Mouse (Mus musculus) liver, embryonic 15.5 days (tissue): ENCODE measurements around the gene Pnpo. TPM values are rescaled to one million over a fixed set of nuclear protein-coding genes. Genes with fewer than 3 reads are reported as not detected.
A peak's percentile ranks its signal among the peaks of the same experiment; 100 is the strongest.

ENCODE experiments used
- ATAC-seq: fragments of 200-750 bp; cut with Nextera tagmentation; 2 replicates; pipeline ENCODE4 v1.8.0; 2017; ENCODE audit warnings: moderate number of reproducible peaks, mild to moderate bottlenecking, moderate library complexity; ENCODE audit not compliant: insufficient read depth
- H3K27ac ChIP-seq: fragments of 300-500 bp; sonication (generic); replicated peaks from 2 replicates; pipeline ENCODE4 v1.5.1; 2015; ENCODE audit warnings: mild to moderate bottlenecking, inconsistent platforms
- H3K27me3 ChIP-seq: fragments of 300-500 bp; sonication (generic); 2 replicates; pipeline ENCODE4 v1.6.1; 2015; ENCODE audit warnings: mild to moderate bottlenecking, inconsistent platforms
- H3K36me3 ChIP-seq: fragments of 300-500 bp; sonication (generic); replicated peaks from 2 replicates; pipeline ENCODE4 v1.6.1; 2015; ENCODE audit warnings: moderate library complexity, mild to moderate bottlenecking, inconsistent platforms
- H3K4me1 ChIP-seq: fragments of 300-500 bp; sonication (generic); replicated peaks from 2 replicates; pipeline ENCODE4 v1.6.1; 2015; ENCODE audit warnings: inconsistent platforms
- H3K4me2 ChIP-seq: fragments of 300-500 bp; sonication (generic); 2 replicates; pipeline ENCODE4 v1.6.1; 2015; ENCODE audit warnings: moderate library complexity, mild to moderate bottlenecking, inconsistent platforms
- H3K4me3 ChIP-seq: fragments of 300-500 bp; sonication (generic); replicated peaks from 2 replicates; pipeline ENCODE4 v1.5.1; 2015; ENCODE audit warnings: mild to moderate bottlenecking, inconsistent platforms
- H3K9ac ChIP-seq: fragments of 300-500 bp; sonication (generic); 2 replicates; pipeline ENCODE4 v1.6.1; 2015; ENCODE audit warnings: moderate library complexity, mild to moderate bottlenecking, inconsistent platforms
- H3K9me3 ChIP-seq: fragments of 300-500 bp; sonication (generic); replicated peaks from 2 replicates; pipeline ENCODE4 v1.6.1; 2016; ENCODE audit warnings: inconsistent platforms
- WGBS: fragments of 180-500 bp; shearing (Covaris S2); methylation state at CpG from one replicate; pipeline ENCODE4 v1.1.7; 2015; ENCODE audit warnings: mixed read lengths; ENCODE audit not compliant: insufficient replicate concordance; 5-methylcytosine and 5-hydroxymethylcytosine counted together
- polyA plus RNA-seq: library from polyadenylated mRNA; unstranded; fragments of >200 nt; fragmentation: Nextera tagmentation; extraction: Ambion mirVana; gene quantifications from 2 replicates; pipeline ENCODE4 v1.2.1, GENCODE M21; 2015

Gene Pnpo
- polyA plus RNA-seq, 1 experiment from 2014 or later, result 719 TPM

DNA sequence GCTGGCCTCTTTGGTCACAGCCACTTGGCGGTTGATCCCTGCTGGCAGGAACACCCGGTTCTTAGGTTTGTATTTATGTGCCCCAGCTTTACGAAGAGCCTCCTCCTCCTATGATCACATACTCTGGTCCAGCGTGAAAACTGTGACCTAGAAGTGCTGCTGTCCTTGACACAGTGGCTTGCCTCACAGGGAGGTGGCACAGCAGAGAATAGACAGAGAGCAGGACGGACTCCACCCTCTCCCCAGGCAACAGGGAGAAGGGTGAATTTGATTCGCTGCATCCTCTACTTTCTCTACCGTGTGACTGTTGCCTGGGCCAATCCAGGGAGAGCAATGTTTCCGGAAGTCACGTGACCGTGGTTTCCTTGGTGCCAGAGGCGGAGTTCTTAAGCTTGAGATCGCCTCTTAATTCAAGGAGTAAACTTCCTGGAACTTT, 8.8 kb downstream of the Pnpo start:
- Histone ChIP-seq H3K4me1 (peaks cover 97% of the 10 kb centered on the region), H3K27me3 (no peaks in the 10 kb centered on the region), H3K36me3 (peaks cover 54% of the 10 kb centered on the region), H3K4me3 (peak overlapping the region; percentile 32), H3K9me3 (no peaks in the 10 kb centered on the region), H3K4me2 (peak overlapping the region; percentile 57), H3K27ac (peak overlapping the region; percentile 100), H3K9ac (peak overlapping the region; percentile 35)
- ATAC-seq, result peak; percentile 88
- 30% methylated on average over 12 of the region's 12 CpGs for WGBS

DNA sequence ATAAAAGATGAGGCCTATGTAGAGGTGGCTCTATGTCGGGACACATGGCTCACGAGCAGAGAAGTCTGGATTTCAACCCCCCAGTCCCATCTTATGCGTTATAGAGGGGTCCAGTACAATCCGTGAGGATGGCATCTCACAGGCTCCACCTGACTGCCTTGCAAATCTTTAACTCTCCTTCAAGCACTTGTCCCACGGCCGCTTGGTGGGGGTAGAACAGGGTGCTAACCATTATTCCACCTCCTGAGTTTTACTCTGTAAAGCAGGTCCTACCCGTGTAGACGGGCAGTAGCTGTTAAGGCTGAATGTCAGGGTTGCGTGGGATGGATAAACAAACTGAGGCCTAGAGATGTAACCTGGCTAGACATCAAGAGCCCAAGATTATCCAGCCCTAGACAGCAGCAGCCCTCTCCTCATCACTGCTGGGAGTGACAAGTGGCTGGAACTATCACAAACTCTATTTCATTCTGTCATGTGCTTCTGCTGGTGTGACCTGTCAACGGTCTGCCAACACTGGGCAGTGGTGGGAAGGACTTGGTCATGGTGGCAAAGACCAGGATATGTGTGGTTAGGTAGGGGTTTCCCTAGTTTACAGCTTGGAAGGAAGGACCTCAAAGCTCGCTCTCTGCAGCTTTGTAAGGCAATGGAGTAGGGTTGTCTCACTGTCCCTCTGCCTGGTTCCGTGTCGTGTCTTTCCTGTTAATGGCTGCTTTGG, 10.1 kb downstream of the Pnpo start:
- Histone ChIP-seq H3K4me2 (peak overlapping the region; percentile 57; the same call in 1 of the 2 replicates), H3K9me3 (no peaks in the 10 kb centered on the region), H3K9ac (no peak overlapping the region), H3K4me1 (peaks cover 97% of the 10 kb centered on the region), H3K4me3 (no peak overlapping the region), H3K27me3 (peaks cover 5% of the 10 kb centered on the region; the same call in 1 of the 2 replicates), H3K27ac (peak overlapping the region; percentile 100), H3K36me3 (peaks cover 41% of the 10 kb centered on the region)
- 84% methylated on average over 13 of the region's 13 CpGs for WGBS
- ATAC-seq, result no peak

DNA sequence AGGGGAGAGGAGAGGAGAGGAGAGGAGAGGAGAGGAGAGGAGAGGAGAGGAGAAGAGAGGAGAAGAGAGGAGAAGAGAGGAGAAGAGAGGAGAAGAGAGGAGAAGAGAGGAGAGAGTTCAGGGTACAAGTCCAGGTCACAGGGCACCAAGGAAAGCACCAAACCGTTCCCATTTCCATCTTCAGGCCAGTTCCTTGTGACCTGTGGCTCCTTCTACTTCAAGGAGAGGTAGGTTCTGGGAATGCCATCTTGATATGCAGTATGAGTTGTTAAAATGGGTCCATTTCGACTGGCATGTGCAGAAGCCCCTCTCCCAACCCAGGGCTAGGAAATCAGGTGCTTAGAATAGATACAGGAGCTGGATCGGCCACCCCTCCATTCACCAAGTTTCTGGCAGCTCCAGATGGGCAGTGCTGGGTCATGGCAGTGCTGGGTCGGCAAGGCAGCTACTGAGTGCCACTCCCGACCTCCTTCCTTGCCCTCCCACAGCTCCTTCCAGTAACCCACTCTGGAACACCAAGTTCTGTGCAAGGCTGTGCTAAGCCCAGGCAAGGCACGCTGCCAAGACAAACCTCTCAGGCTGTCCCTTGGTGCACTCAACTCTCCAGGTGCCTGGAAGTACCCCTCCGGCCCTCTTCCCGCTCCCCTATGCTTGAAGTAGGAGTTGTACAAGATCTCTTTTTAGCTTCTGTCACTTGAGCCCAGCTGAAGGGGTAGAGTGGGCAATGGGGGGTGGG, 12.3 kb downstream of the Pnpo start:
- H3K27me3 ChIP-seq, result peaks cover 9% of the 10 kb centered on the region; the same call in 1 of the 2 replicates
- peak overlapping the region; percentile 15; the same call in 1 of the 2 replicates for H3K4me2 ChIP-seq
- peak overlapping the region; percentile 22; the same call in 1 of the 2 replicates for H3K9ac ChIP-seq
- H3K36me3 ChIP-seq, result peaks cover 19% of the 10 kb centered on the region
- peaks cover 97% of the 10 kb centered on the region for H3K4me1 ChIP-seq
- no peak for ATAC-seq
- H3K9me3 ChIP-seq, result no peaks in the 10 kb centered on the region
- WGBS, result 59% methylated on average over 8 of the region's 8 CpGs
- H3K4me3 ChIP-seq, result no peak overlapping the region
- H3K27ac ChIP-seq, result peak overlapping the region; percentile 71

DNA sequence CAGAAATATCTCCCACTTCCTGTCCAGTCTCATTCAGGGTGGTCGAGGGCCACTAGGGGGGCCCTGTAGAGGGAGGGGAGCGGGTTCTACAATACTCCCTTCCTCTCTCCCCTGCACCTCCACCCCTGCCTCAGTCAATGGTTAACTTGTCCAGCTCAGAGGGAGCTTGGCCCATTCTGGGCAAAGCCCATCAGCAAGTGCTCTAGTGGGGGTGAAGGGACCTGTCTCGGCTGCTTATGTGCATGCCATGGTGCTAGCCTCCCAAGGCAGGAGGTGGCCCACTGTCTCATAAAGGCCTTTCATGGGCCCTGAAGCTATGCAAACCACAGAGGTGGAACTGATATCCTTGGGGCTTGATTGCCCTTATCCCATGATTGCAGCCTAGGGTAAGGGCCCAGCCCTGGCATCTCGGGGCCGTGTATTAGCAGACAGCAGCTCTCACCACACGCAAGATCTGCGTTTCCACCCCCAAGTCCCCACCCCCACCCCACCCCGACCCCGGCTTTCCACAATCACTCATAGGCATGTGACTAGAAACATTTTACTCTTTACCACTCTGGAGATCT, 13.9 kb downstream of the Pnpo start:
- peaks cover 97% of the 10 kb centered on the region for H3K4me1 ChIP-seq
- 0 out of 2 replicates have a peak, but pooled peaks cover 3% of the 10 kb centered on the region for H3K36me3 ChIP-seq
- 13% methylated on average over 9 of the region's 9 CpGs for WGBS
- peak; percentile 51 for ATAC-seq
- H3K4me3 ChIP-seq, result peak overlapping the region; percentile 26
- H3K27me3 ChIP-seq, result peaks cover 9% of the 10 kb centered on the region; the same call in 1 of the 2 replicates
- H3K9me3 ChIP-seq, result no peaks in the 10 kb centered on the region
- peak overlapping the region; percentile 51 for H3K9ac ChIP-seq
- peak overlapping the region; percentile 95 for H3K27ac ChIP-seq
- H3K4me2 ChIP-seq, result peak overlapping the region; percentile 56

DNA sequence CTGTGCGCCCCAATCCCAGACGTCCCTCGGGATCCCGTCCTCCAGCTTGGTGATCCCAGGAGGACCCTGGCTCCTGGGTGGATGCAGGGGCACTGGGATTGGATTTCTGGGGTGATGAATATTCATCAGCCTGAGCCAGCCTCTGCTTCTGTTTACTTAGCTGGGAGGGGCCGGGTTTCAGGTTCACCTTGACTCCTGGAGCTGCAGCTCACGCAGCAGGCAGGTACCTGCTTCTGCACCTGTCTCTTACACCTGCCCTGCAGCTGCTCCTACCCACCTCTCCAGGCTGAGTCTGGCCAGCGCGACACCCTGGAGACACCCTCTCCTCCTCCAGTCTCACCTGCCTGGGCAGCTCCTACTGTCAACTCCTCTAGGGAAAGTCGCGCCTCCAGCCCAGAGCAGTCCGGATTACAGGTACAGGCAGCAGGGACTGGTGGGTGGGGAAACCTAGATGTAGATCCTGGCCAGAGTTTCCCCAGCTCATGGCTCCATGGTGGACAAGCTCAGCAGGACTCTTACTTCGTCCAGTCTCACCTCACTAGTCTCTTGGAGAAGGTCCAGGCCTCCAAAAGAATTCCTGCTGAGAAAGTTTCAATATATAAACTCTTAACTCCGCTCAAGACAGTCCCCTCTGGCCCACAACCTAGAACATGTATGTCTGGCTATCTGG, 14.6 kb downstream of the Pnpo start:
- peak overlapping the region; percentile 95 for H3K27ac ChIP-seq
- peak overlapping the region; percentile 56 for H3K4me2 ChIP-seq
- peak overlapping the region; percentile 51 for H3K9ac ChIP-seq
- no peaks in the 10 kb centered on the region for H3K9me3 ChIP-seq
- no peak for ATAC-seq
- H3K36me3 ChIP-seq, result no peaks in the 10 kb centered on the region
- peak overlapping the region; percentile 26 for H3K4me3 ChIP-seq
- H3K27me3 ChIP-seq, result peaks cover 9% of the 10 kb centered on the region; the same call in 1 of the 2 replicates
- H3K4me1 ChIP-seq, result peaks cover 97% of the 10 kb centered on the region
- WGBS, result 55% methylated on average over 13 of the region's 13 CpGs

DNA sequence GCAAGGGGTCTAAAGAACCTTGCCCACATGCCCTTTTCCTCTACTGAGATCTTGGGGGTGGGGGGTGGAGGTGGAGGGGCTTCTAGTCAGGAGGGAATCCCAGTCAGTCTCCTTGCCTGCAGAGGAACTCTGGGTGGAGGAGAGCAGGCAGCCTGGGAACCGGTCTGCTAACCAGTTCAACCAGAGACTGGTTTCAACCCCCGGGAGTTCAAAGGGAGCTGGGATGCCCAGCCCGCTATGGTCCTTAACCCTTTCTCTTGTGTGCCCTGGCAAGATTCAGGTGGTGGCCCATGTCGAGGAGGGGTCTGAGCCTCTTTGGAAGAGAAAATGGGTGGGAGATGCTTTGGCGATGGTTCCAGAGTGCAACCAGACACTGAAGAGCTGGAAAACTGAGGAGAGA, 15.1 kb downstream of the Pnpo start:
- no peak for ATAC-seq
- H3K27ac ChIP-seq, result peak overlapping the region; percentile 95
- no peaks in the 10 kb centered on the region for H3K36me3 ChIP-seq
- peak overlapping the region; percentile 56 for H3K4me2 ChIP-seq
- peaks cover 97% of the 10 kb centered on the region for H3K4me1 ChIP-seq
- WGBS, result 34% methylated on average over 5 of the region's 5 CpGs
- peak overlapping the region; percentile 43; the same call in 1 of the 2 replicates for H3K9ac ChIP-seq
- no peaks in the 10 kb centered on the region for H3K9me3 ChIP-seq
- no peak overlapping the region for H3K4me3 ChIP-seq
- peaks cover 9% of the 10 kb centered on the region; the same call in 1 of the 2 replicates for H3K27me3 ChIP-seq

DNA sequence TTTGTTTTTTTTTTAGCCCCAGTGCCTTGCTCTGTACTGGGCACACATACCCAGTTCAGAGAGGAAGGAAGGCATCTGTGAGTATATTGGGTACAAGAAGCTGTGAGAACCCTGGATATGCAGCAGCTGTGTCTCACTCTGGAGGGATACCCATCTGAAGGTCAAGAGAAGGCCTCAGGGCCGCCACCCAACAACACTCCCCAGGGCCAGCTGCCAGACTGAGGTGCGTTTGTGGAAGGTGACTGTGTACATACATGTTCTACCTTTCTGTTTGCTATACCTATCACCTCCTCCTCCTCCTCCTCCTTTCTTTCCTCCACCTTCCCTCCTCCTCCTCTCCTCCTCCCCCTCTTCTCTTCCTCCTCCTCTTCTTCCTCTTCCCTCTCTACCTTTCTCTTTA, 15.7 kb downstream of the Pnpo start, which contains the start of gene Prr15l:
TSS of gene Prr15l (plus strand) at position 17 of the 400 bp plus-strand sequence.
- WGBS, result 70% methylated on average over 2 of the region's 2 CpGs
- no peak for ATAC-seq
- peak within 1 kb of the TSS; percentile 95 for H3K27ac ChIP-seq

DNA sequence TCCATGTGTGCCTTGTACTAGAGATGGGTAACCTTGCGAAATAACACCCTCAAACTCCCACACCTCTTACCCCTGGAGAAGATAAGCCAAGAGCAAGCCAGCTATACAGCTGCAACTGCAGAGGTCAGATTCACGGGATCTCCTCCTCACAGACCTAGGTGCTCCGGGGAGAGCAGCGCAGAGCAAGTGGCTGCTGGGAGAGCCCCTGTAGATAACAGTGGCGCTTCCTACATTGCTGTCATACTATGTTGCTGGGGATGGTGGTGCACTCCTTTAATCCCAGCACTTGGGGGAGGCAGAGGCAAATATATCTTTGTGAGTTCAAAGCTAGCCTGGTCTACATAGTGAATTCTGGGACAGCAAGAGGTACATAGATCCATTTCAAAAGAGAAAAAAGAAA, 17.2 kb downstream of the Pnpo start:
- H3K27me3 ChIP-seq, result peaks cover 9% of the 10 kb centered on the region; the same call in 1 of the 2 replicates
- H3K27ac ChIP-seq, result peak overlapping the region; percentile 95
- no peaks in the 10 kb centered on the region for H3K36me3 ChIP-seq
- no peaks in the 10 kb centered on the region for H3K9me3 ChIP-seq
- no peak overlapping the region for H3K4me3 ChIP-seq
- H3K9ac ChIP-seq, result peak overlapping the region; percentile 54; the same call in 1 of the 2 replicates
- peaks cover 78% of the 10 kb centered on the region for H3K4me1 ChIP-seq
- H3K4me2 ChIP-seq, result peak overlapping the region; percentile 43
- 22% methylated on average over 5 of the region's 5 CpGs for WGBS
- peak; percentile 88 for ATAC-seq

More for the DNA sequence above, 15.7 kb downstream of the Pnpo start, which contains the start of gene Prr15l:
- Histone ChIP-seq H3K4me3 (no peak within 1 kb of the TSS), H3K9me3 (no peaks in the 10 kb centered on the region), H3K27me3 (peaks cover 9% of the 10 kb centered on the region; the same call in 1 of the 2 replicates), H3K4me1 (peaks cover 92% of the 10 kb centered on the region), H3K9ac (peak within 1 kb of the TSS; percentile 43; the same call in 1 of the 2 replicates), H3K36me3 (no peaks in the 10 kb centered on the region), H3K4me2 (peak within 1 kb of the TSS; percentile 56)

DNA sequence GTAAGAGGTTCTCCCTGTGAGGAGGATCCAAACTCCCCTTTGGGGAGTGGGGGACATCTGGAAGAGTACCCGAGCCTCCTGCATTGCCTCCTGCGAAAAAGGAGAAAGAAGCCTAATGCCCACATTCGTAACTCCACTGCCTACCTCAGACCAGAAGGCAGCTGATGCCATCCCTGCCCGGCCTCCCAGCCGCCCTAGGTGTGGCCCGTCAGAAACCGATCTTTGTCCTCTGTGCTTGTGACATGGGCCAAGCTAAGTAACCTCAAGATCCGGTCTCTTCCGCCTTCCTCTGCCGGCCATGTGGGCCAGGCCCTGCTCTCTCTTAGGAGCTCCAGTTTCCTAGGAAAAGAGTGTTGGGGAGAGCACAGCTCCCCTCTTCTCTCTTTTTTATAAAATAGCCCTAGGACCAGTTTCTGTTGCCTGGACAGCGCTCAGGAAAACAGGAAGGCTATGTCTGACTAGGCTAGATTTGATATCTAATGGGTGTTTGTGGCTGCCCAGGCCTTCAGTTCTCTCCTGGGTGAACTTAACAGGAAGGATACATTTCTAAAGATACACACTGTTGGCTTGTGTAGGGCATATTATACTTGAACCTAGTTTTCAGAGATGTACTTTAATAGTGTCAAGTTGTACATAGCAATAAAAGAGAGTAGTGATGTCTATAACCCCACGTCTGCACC, 18.2 kb downstream of the Pnpo start:
- Histone ChIP-seq H3K9ac (peak overlapping the region; percentile 54), H3K36me3 (no peaks in the 10 kb centered on the region), H3K4me2 (peak overlapping the region; percentile 43), H3K27ac (peak overlapping the region; percentile 95), H3K4me3 (no peak overlapping the region), H3K4me1 (peaks cover 75% of the 10 kb centered on the region), H3K27me3 (peaks cover 9% of the 10 kb centered on the region; the same call in 1 of the 2 replicates), H3K9me3 (no peaks in the 10 kb centered on the region)
- ATAC-seq, result peak; percentile 61
- 42% methylated on average over 12 of the region's 12 CpGs for WGBS

DNA sequence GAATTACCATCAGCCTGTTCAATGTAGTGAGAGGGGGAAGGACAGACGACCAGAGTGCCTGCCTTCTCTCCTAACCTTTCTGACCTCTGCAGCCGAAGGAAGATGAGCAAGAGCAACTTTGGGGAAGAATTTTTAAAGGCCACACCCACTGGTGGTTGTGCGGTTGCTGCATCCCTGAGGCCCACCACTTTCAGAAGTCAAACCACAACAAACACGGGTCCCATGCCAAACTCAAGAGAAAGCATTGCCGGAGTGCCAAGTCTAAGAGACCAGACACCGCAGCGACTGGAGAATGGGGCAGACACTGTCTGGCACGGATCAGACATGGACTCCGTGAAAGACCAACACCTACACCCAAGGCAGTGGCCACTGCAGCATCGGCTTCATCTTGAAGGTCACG, 18.9 kb downstream of the Pnpo start:
- Histone ChIP-seq H3K4me2 (peak overlapping the region; percentile 43), H3K27ac (peak overlapping the region; percentile 95), H3K36me3 (no peaks in the 10 kb centered on the region), H3K4me1 (peaks cover 75% of the 10 kb centered on the region), H3K9ac (peak overlapping the region; percentile 54), H3K27me3 (peaks cover 9% of the 10 kb centered on the region; the same call in 1 of the 2 replicates), H3K9me3 (no peaks in the 10 kb centered on the region), H3K4me3 (no peak overlapping the region; the same call in 1 of the 2 replicates)
- no peak for ATAC-seq
- WGBS, result 34% methylated on average over 11 of the region's 11 CpGs
